Mouse (Mus musculus) forebrain, postnatal 0 days (tissue): Measurements from ENCODE around the gene Plcb1. TPM values are rescaled to one million over a fixed set of nuclear protein-coding genes. Genes with fewer than 3 reads are reported as not detected.

ENCODE experiments used
- ATAC-seq: fragments of 200-750 bp; cut with Nextera tagmentation; 2 replicates; pipeline ENCODE4 v1.8.0; 2017; ENCODE audit warnings: mild to moderate bottlenecking, moderate library complexity
- DNase-seq: peaks from one replicate; pipeline ENCODE4 v3.0.0-alpha.2; 2015
- H3K27ac ChIP-seq: fragments of 300-500 bp; sonication (generic); 2 replicates; pipeline ENCODE4 v1.5.1; 2014; ENCODE audit warnings: low read depth, mild to moderate bottlenecking, antibody characterized with exemption, low read length, moderate library complexity, mixed read lengths
- H3K27me3 ChIP-seq: fragments of 300-500 bp; sonication (generic); 2 replicates; pipeline ENCODE4 v1.6.1; 2014; ENCODE audit warnings: mild to moderate bottlenecking, low read length, mixed read lengths; ENCODE audit not compliant: insufficient read depth
- H3K36me3 ChIP-seq: fragments of 300-500 bp; sonication (generic); 2 replicates; pipeline ENCODE4 v1.6.1; 2014; ENCODE audit warnings: mild to moderate bottlenecking, moderate library complexity; ENCODE audit not compliant: insufficient read depth
- H3K4me1 ChIP-seq: fragments of 300-500 bp; sonication (generic); 2 replicates; pipeline ENCODE4 v1.6.1; 2014; ENCODE audit warnings: antibody characterized with exemption; ENCODE audit not compliant: insufficient read depth
- H3K4me2 ChIP-seq: fragments of 300-500 bp; sonication (generic); 2 replicates; pipeline ENCODE4 v1.6.1; 2014; ENCODE audit warnings: low read depth, mild to moderate bottlenecking, moderate library complexity
- H3K4me3 ChIP-seq: fragments of 300-500 bp; sonication (generic); 2 replicates; pipeline ENCODE4 v1.5.1; 2014; ENCODE audit warnings: low read depth, low read length, mixed read lengths
- H3K9ac ChIP-seq: fragments of 300-500 bp; sonication (generic); 2 replicates; pipeline ENCODE4 v1.6.1; 2014; ENCODE audit warnings: mild to moderate bottlenecking
- H3K9me3 ChIP-seq: fragments of 300-500 bp; sonication (generic); 2 replicates; pipeline ENCODE4 v1.6.1; 2016; ENCODE audit warnings: low read length
- CTCF ChIP-seq: sonication (generic); IDR thresholded peaks from 2 replicates; pipeline ENCODE4 v1.5.1; 2016; ENCODE audit warnings: antibody characterized with exemption, control low read depth, low read depth
- WGBS: fragments of 180-500 bp; shearing (Covaris S2); extraction: QIAGEN DNeasy Blood & Tissue Kit; methylation state at CpG from one replicate; pipeline ENCODE4 v1.1.7; 2014; 5-methylcytosine and 5-hydroxymethylcytosine counted together
- polyA plus RNA-seq: library from polyadenylated mRNA; unstranded; fragments of >200 nt; fragmentation: Nextera tagmentation; extraction: Ambion mirVana; gene quantifications from 2 replicates; pipeline ENCODE4 v1.2.1, GENCODE M21; 2015
- total RNA-seq: library from RNA; depleted of rRNA; stranded (reverse); fragments of >200 nt; gene quantifications from 2 replicates; pipeline ENCODE4 v1.2.3, GENCODE M21; 2014

Plcb1 gene
- total and polyA plus RNA-seq, 2 experiments from 2014 or later: 37.7 to 61.8 TPM

DNA sequence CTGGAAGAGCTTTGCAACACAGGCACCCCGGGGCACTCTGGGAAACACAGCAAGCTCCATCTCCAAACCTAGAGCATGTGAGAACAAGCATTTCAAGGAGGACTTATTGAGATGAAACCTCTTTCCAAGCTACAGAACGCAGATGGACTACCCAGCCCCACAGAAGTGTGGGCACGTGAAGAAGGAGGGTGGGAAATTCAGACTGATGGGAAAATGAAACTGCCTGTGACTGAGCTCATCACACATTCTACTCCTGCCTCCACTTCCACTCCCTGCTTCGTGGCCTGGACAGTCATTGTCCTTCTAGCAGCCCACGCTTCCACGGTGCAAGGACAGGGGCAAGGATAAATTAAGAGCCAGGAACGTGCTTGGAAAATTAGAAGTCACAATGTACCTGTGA is 370.2 kb downstream of the Plcb1 start:
- ATAC-seq (no peak), DNase-seq (no peak)
- no peak for TF ChIP-seq CTCF
- Histone ChIP-seq H3K9me3 (no peaks in the 10 kb centered on the region), H3K36me3 (no peaks in the 10 kb centered on the region), H3K27ac (no peak overlapping the region), H3K27me3 (no peaks in the 10 kb centered on the region), H3K4me2 (no peak overlapping the region), H3K4me1 (no peaks in the 10 kb centered on the region), H3K9ac (no peak overlapping the region), H3K4me3 (no peak overlapping the region)
- 80% methylated on average over 7 of the region's 7 CpGs for WGBS

DNA sequence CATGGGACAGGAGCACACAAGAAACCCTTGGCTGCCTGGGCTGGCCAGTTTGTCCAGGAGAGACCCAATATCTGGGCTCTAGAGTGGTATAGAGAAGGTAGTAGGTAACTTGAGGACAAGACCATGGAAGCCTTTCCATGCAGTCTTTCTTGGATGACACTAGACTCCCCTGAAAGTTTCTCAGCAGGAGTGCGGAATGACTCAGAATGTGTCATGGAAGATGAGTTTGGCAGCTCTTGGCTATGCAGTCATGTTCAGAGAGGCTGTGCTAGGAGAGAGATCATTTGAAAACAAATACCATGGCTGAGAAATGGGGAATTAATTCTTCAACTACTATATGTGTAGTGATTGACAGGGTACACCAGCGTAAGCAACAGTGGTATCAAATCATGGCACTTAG is 372.1 kb downstream of the Plcb1 start:
- no peak for TF ChIP-seq CTCF
- H3K4me1 ChIP-seq: no peaks in the 10 kb centered on the region
- H3K9ac ChIP-seq: no peak overlapping the region
- H3K4me3 ChIP-seq: no peak overlapping the region
- H3K4me2 ChIP-seq: no peak overlapping the region
- 98% methylated on average over 2 of the region's 2 CpGs for WGBS
- H3K27me3 ChIP-seq: no peaks in the 10 kb centered on the region
- ATAC-seq: no peak
- DNase-seq: no peak
- H3K9me3 ChIP-seq: no peaks in the 10 kb centered on the region
- no peaks in the 10 kb centered on the region for H3K36me3 ChIP-seq
- H3K27ac ChIP-seq: no peak overlapping the region

DNA sequence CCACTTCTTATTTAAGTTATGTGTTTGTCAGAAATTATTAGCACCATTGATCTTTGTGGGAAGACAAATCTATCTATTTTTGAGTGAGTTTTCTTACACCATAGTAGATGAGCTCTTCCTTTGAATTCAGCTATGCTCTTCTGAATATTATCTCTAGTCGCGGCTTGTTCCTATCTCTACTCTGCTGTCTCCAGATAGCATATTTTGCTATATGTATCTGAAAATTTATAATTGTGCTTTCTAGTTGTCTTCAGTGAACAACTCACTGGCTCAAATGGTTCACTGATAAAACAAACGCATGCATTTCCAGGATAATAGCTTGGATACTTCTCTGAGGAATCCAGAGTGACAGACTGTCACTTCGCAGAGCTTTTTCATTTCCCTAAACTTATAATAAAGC is 375.8 kb downstream of the Plcb1 start:
- no peak overlapping the region for H3K27ac ChIP-seq
- no peak for TF ChIP-seq CTCF
- no peaks in the 10 kb centered on the region for H3K27me3 ChIP-seq
- DNase-seq (no peak), ATAC-seq (no peak)
- H3K9ac ChIP-seq: no peak overlapping the region
- no peak overlapping the region for H3K4me3 ChIP-seq
- H3K4me2 ChIP-seq: no peak overlapping the region
- 92% methylated on average over 4 of the region's 4 CpGs for WGBS
- no peaks in the 10 kb centered on the region for H3K9me3 ChIP-seq
- H3K36me3 ChIP-seq: no peaks in the 10 kb centered on the region
- H3K4me1 ChIP-seq: no peaks in the 10 kb centered on the region

DNA sequence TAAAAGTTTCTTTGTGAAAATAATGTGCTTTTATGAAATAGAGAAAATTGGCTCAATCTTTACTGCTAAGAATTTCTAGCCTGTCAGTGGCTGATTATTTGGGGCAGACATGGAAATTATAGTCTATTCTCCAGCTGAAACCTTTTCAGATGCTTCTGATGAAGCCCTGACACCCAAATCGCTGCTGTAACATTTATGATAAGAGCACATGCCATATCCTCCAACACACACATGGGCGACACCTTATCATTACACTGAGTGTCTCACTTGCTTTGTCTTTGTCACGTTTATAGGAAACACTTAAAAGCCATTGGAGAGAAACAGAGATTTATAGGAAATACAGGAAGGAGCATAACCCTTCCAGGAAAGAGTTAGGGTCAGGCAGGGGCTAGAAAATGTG is 379.6 kb downstream of the Plcb1 start:
- ATAC-seq (peak; percentile 69; the same call in 1 of the 2 replicates), DNase-seq (no peak)
- no peak for TF ChIP-seq CTCF
- H3K4me2 ChIP-seq: no peak overlapping the region
- no peaks in the 10 kb centered on the region for H3K9me3 ChIP-seq
- H3K9ac ChIP-seq: no peak overlapping the region
- H3K27ac ChIP-seq: no peak overlapping the region
- no peaks in the 10 kb centered on the region for H3K36me3 ChIP-seq
- H3K27me3 ChIP-seq: no peaks in the 10 kb centered on the region
- no peaks in the 10 kb centered on the region for H3K4me1 ChIP-seq
- WGBS: 74% methylated on average over 3 of the region's 3 CpGs
- H3K4me3 ChIP-seq: no peak overlapping the region

DNA sequence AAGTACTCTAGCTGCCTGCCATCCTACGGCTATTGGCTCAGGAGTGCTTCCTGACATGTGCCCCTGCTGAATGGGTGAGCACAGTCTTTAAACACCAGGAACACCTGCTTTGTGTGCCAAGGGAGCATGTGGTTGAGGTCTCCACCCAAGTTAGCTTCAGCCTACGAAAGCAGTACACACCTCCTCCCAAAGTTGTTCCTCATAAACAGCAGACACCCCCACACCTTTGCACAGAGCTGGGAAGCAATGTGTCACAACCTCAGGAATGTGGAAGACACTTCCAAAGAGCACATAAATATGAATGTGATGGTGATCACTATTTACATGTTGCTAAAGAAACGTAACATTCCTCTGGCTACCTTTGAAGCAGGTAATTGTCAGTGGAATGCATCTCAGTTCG is 389.7 kb downstream of the Plcb1 start:
- Histone ChIP-seq H3K4me3 (no peak overlapping the region), H3K27me3 (no peaks in the 10 kb centered on the region), H3K9ac (no peak overlapping the region), H3K36me3 (no peaks in the 10 kb centered on the region), H3K9me3 (no peaks in the 10 kb centered on the region), H3K27ac (no peak overlapping the region), H3K4me1 (no peaks in the 10 kb centered on the region), H3K4me2 (no peak overlapping the region)
- DNase-seq (no peak), ATAC-seq (no peak)
- 80% methylated on average over 4 of the region's 4 CpGs for WGBS
- no peak for TF ChIP-seq CTCF

DNA sequence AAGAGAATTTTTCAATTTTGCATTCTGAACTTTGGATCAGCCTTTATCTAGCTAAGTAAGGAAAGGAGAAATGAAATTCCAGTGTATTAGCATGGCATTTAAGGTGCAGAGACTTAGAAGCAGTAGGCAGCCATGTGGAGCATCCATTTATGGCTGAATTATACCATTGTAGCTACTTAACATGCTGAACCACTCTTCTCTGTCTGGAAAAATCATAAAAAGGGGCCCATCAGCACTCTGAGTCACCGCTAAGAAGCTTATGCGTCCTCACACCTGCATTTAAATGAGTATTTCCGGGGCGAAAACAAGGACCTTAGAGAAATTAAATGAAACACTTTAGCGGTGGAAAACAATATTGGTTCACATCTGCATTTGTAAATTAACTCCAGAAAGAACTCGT is 401.8 kb downstream of the Plcb1 start:
- no peaks in the 10 kb centered on the region for H3K36me3 ChIP-seq
- no peaks in the 10 kb centered on the region for H3K9me3 ChIP-seq
- TF ChIP-seq CTCF: no peak
- no peak overlapping the region for H3K27ac ChIP-seq
- WGBS: 47% methylated on average over 6 of the region's 6 CpGs
- ATAC-seq (peak; percentile 64; the same call in 1 of the 2 replicates), DNase-seq (no peak)
- H3K27me3 ChIP-seq: no peaks in the 10 kb centered on the region
- H3K4me1 ChIP-seq: 0 out of 2 replicates have a peak, but pooled peaks cover 3% of the 10 kb centered on the region
- no peak overlapping the region for H3K4me2 ChIP-seq
- H3K4me3 ChIP-seq: no peak overlapping the region
- H3K9ac ChIP-seq: no peak overlapping the region

DNA sequence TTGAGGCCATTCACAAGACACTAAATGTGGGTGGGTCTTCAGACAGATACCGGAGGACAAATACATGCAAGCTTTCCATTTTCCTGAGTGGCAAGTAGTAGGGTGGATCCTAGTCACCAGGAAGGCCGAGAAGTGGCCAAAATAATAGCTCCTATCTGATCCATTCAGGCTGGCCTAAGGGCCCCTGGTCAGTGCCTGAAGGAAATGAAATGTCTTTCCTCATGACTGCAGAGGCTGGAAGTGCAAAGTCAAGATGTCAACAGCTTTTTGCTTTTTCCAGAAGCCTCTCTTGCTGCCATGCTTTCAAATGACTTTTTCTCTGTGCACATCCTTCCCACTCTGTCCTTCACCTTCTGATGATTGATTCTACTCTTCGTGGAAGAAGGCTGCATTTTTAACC is 415.0 kb downstream of the Plcb1 start:
- no peak overlapping the region for H3K4me3 ChIP-seq
- H3K9me3 ChIP-seq: no peaks in the 10 kb centered on the region
- whole genome bisulfite sequencing: 88% methylated on average over 3 of the region's 3 CpGs
- no peak for TF ChIP-seq CTCF
- no peak for ATAC-seq
- no peaks in the 10 kb centered on the region for H3K36me3 ChIP-seq
- H3K27me3 ChIP-seq: no peaks in the 10 kb centered on the region
- H3K4me1 ChIP-seq: no peaks in the 10 kb centered on the region
- no peak overlapping the region for H3K4me2 ChIP-seq
- no peak overlapping the region for H3K27ac ChIP-seq
- no peak for DNase-seq
- no peak overlapping the region for H3K9ac ChIP-seq

DNA sequence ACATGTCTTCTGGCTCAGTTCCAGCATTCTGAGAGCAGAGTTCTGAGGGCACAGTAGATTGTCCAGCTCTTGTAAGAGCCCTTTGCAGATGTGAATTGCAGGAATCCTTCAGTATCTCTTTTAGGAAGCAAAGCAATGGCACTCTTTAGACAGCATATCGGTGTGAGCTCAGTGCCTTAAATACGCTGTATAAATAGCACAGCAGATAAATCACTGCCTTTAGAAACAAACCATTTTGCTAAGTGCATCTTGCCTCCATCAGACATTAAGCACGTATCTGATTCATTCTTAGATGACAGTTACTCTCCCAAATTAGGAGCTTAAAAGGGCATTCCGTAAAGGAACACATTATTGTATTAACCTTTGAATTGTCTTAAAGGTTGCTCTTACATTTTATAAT is 416.5 kb downstream of the Plcb1 start:
- H3K4me1 ChIP-seq: no peaks in the 10 kb centered on the region
- no peak overlapping the region for H3K27ac ChIP-seq
- ATAC-seq (peak; percentile 77; the same call in 1 of the 2 replicates), DNase-seq (peak; percentile 22)
- H3K9me3 ChIP-seq: no peaks in the 10 kb centered on the region
- H3K9ac ChIP-seq: no peak overlapping the region
- no peak overlapping the region for H3K4me3 ChIP-seq
- H3K4me2 ChIP-seq: no peak overlapping the region
- no peaks in the 10 kb centered on the region for H3K27me3 ChIP-seq
- WGBS: 63% methylated on average over 4 of the region's 4 CpGs
- no peaks in the 10 kb centered on the region for H3K36me3 ChIP-seq
- no peak for TF ChIP-seq CTCF
